Mouse (Mus musculus): ENCODE measurements at regions not wholly inside any gene's neighbourhood (a gene's known extent, or its start where the extent isn't known, plus 50 kb on each side); places are given as distances from the start of the nearest gene placed in this dataset.
A peak's percentile ranks its signal among the peaks of the same experiment; 100 is the strongest.

DNA sequence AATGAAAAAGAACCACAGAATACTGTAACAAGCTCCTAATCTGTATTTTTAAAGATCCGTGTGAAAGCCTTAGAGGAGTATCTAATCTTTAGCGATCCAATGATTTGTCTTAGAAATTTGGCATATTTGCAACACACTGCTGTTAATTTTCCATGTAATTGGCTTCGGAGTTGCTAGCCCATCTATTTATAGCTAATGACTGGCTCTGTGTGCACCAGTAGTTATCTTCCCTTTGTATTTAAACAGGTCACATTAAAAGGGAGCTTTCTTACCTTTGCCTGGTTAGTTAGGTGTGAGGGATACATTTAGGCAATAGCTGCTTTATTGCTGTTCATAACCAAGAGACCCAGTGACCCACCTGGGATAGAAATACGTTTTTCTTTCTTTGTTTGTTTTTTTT lies 256.3 kb upstream of the Mme start:
- no peak for DNase-seq (ENCODE audit: low read depth, low spot score)

- DNase-seq (ENCODE audit: low read depth, low spot score) = no peak
Measured at GRCm38 (mm10) chr3:62976906-62977305, 264.4 kb upstream of the Mme start.

- DNase-seq (ENCODE audit: low read depth, low spot score) = no peak
Measured at GRCm38 (mm10) chr3:62963244-62963643, 278.1 kb upstream of the Mme start.

DNA sequence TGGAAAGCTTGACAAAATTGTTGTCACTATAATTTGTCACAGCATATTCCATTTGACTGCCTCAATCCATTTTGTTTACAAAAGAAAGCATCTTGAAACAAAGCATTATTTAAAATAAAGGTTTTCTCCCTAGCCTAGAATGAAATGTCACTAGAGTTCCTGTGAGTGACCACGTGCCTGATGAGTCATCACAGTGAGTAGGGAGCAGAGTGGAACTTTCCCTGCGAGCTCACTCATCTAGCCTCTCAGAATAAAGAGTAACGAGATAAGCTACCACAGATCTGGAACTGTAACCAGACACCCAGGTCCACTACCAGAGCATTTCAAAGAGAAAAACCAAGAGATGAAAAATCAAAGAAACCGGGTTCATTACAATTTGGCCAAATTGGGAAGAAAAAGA lies 278.7 kb upstream of the Mme start:
- no peak for DNase-seq (ENCODE audit: low read depth, low spot score)

GRCm38 (mm10) chr3:62945356-62945755 lies 296.0 kb upstream of the Mme start:
- no peak for DNase-seq (ENCODE audit: low read depth, low spot score)

DNA sequence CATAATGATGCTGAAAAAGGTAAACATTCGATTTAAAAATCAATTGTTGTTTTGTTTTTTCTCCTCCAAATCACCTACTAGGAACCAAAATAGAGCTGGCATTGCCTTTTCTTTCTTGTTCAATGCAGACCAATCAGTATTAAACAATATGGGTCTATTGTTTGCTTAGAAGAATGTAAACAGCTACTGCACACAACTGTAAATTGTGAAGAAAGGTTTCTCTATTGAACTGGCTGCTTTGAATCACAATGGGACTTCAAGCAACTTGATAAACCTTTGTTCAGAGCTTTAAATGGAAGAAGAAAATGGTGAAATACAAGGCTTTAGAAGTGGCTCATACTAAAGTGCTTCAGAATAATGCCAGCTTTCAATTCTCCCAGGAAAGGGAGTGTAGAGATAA lies 302.7 kb upstream of the Mme start:
- no peak for DNase-seq (ENCODE audit: low read depth, low spot score)

DNA sequence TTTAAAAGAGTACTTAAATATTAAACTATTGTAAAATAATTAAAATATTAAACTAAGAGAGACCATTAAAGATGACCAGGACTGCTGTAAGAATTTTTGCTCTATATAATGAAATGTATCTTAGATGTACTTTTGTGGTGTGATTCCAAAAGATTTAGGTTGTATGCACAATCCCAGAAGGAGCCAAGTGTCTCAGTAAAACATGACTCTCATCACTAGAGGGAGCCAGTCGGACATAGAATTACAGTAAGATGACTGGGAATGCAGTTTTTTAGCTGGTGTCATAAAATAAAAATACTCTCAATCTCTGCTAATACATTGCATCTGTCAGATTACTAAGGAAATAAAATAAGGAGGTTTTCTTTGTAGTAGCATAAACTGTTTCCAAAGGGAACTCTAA lies 316.9 kb upstream of the Mme start:
- DNase-seq (ENCODE audit: low read depth, low spot score) = peak; percentile 34

- no peak for DNase-seq (ENCODE audit: low read depth, low spot score)
Measured at GRCm38 (mm10) chr3:62916899-62917298, 312.0 kb upstream of the Gpr149 start.

DNA sequence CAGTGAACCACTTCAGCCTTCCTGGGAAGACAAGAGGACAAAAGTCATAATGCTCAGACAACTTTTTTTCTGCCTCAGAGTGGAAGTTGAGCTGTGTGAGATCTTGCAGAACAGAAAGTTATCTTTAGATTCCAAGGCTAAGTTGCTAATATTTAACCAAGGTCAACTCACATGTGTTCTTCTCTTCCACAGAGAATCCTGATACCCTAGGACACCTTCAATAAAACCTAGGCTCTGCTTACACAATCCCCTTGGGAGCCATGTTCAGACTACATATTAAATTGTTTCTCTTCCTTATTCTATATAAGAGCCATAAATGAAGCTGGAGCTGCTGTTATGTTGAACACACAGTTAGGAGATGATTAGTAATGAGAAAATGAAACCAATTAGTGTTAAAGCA lies 280.2 kb upstream of the Gpr149 start:
- no peak for DNase-seq (ENCODE audit: low read depth, low spot score)

GRCm38 (mm10) chr3:62882310-62883073 lies 277.6 kb upstream of the Gpr149 start:
- no peak for DNase-seq (ENCODE audit: low read depth, low spot score)

- DNase-seq (ENCODE audit: low read depth, low spot score) = peak; percentile 25
Measured at GRCm38 (mm10) chr3:62860731-62861130, 255.8 kb upstream of the Gpr149 start.

DNA sequence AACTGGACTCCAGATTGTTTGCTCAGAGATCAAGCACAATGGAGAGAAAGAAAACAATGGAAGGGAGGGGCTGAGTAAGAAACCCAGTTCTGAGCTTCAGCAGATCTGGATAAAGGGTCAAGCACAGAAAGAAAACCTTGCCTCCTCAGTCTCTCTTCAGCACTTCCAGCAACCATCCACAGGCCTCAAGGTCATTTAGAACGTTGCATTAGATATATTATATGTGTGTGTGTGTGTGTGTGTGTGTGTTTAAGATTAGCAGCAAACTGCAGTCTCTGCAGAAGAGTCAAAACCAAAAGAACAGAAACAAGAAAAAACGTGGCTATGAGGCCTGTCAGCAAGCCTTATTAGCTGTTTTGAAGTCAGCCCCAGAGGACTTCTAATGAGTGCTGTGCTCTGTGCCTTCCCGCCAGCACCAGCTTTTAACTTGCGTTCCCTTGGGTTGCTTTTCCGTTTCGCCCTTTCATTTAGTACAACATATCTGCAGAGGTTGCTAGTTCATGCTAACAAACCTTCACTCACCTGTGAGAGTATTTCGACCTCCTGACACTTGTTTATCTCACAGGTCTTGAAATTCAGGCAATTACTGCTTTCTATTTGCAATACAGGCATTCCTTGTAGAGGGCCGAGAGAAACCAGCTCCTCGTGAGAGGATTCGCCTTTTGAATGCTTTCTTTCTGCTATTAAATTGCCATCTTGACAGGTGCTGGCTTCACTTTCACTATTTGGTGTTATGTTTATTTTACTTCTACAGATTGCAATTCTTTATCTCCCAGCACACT lies 230.9 kb upstream of the Gpr149 start:
- DNase-seq (ENCODE audit: low read depth, low spot score) = no peak

- no peak for DNase-seq (ENCODE audit: low read depth, low spot score)
Measured at GRCm38 (mm10) chr3:62823892-62824291, 219.0 kb upstream of the Gpr149 start.

DNA sequence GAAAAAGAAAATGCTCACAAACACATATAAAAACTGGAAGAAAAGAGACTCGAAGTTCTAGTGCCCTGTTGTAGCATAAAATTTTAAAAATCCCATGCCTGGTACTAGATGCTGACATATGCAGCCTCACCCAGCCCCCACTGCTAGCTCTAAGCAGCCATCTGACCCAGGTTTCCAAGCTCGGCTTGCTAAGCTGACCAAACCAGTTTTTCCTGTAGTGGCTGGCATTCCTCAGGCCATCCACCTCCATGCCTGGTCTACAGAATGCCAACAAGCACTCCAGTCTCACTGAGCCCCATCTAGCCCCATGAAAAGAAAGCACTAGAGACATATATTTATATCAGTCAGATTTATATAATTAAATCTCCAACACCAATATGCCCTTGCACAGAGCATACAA lies 196.1 kb upstream of the Gpr149 start:
- DNase-seq (ENCODE audit: low read depth, low spot score) = no peak

DNA sequence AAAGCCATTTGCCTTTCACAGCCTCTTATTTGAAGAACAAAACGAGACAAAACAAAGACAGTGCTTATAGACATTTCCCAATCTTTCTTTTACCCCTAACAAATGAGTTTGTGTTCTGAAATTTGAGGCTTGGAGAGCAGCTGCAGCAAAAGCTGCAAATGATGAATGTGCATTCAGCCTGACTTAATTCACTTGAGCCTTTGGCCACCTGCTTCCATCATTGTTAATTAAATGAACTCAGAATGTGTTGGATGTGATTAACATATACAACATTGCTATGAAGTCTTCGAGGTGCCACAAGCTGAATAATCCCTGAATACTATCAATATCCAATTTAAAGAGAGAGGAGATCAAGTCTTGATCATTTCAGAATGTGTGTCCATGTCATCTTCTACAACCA lies 181.3 kb upstream of the Gpr149 start:
- DNase-seq (ENCODE audit: low read depth, low spot score) = peak; percentile 8

All from mesoderm, embryonic 11.5 days (tissue).